Mouse (Mus musculus): ENCODE results near the gene Otulinl. TPM values are rescaled to one million over a fixed set of nuclear protein-coding genes. Genes with fewer than 3 reads are reported as not detected.

Gene Otulinl
- polyA plus RNA-seq, 1 experiment from 2014 or later, result 26.5 TPM

DNA sequence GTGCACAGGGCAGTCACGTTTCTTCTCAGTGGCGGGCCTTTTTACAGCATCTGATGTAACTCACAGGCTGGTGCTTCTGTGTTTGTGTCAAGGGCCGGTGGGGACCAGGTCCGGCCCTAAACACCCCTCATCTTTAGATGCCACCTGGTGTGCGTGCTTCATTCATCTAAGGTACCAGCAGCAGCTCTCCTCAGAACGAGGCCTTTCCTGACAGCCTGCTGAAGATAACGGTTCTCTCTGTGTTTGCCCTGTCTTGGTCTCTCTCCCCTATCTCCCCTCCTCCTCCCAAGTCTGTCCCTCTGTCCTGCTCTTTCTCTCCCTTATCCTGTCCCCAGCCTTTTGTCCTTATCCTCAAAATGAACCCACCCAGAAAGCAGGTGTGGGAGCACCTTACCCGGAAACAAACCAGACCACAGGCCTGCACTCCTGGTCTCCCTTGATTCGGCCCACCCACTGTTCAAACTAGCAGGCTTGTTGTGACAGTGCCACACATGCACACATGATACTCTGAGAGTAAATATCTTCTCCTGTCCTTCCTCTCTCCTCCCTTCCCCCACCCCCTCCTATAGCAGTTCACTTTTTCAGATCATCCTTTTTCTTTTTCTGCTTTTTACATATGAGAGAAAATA lies 14.4 kb downstream of the Otulinl start:
- H3K27ac ChIP-seq, result no peak overlapping the region
- no peaks in the 10 kb centered on the region for H3K27me3 ChIP-seq
- ATAC-seq (replicated peaks; ENCODE audit: low FRiP score), result no peak
- H3K9ac ChIP-seq, result no peak overlapping the region
- 63% methylated on average over 9 of the region's 9 CpGs for WGBS
- no peaks in the 10 kb centered on the region for H3K9me3 ChIP-seq (replicated peaks)
- H3K4me3 ChIP-seq (replicated peaks), result no peak overlapping the region
- peaks cover 7% of the 10 kb centered on the region for H3K4me1 ChIP-seq
- no peak overlapping the region for H3K4me2 ChIP-seq
- peaks cover 10% of the 10 kb centered on the region; the same call in 1 of the 2 replicates for H3K36me3 ChIP-seq

DNA sequence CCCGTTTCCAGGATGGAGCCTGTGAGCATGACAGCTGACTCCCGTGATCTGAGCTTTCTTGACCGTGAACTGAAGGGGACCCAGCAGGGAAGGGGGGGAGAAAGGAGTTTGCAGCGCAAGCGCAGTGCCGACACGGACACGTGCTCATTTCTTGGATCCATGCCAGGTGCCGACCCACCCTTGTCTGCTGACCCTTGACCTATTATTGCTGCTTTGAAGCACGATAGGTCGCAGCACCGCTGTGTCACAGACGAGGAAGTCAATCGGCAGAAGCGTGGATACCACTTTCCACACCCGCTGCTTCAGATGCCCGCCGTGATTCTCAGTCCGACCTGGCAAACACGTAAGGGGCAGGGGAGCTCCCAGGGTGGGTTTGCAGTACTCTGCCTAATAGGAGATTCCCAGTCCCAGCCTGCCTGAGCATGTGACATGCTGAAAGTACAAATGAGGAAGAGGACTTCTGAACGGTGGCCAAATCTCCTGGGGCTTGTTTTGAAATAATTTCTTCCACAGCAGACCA lies 15.9 kb downstream of the Otulinl start:
- Histone ChIP-seq H3K9ac (no peak overlapping the region), H3K4me2 (peak overlapping the region; percentile 29), H3K4me1 (peaks cover 7% of the 10 kb centered on the region), H3K4me3 (replicated peaks) (no peak overlapping the region), H3K9me3 (replicated peaks) (no peaks in the 10 kb centered on the region), H3K36me3 (peaks cover 10% of the 10 kb centered on the region; the same call in 1 of the 2 replicates), H3K27me3 (no peaks in the 10 kb centered on the region), H3K27ac (no peak overlapping the region)
- ATAC-seq (replicated peaks; ENCODE audit: low FRiP score), result 0 out of 2 replicates have a peak, but pooled peaks have one; percentile 33
- 45% methylated on average over 21 of the region's 21 CpGs for WGBS

DNA sequence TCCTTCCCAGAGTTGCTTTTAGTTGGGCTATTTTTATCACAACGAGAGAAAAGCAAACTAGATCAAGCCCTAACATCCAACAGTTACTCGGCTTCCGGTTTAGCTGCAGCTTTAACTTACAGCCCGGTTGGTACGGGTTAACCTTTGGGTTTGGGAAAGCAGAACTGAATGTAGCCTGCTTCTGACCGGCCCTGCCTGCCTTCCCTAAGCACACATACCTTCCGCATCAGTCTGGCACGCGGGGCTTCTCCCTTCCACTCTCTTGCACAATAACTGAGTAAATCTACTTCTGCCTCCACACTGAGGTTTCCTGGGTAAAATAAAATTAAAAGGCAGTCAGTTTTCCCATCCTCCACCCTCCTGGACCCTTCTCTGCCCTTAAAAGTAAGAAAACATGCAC lies 17.3 kb downstream of the Otulinl start:
- Histone ChIP-seq H3K4me3 (replicated peaks) (no peak overlapping the region), H3K4me1 (peaks cover 4% of the 10 kb centered on the region), H3K27ac (no peak overlapping the region), H3K9ac (no peak overlapping the region), H3K9me3 (replicated peaks) (no peaks in the 10 kb centered on the region), H3K4me2 (no peak overlapping the region), H3K27me3 (no peaks in the 10 kb centered on the region), H3K36me3 (peaks cover 10% of the 10 kb centered on the region; the same call in 1 of the 2 replicates)
- no peak for ATAC-seq (replicated peaks; ENCODE audit: low FRiP score)
- 88% methylated on average over 9 of the region's 9 CpGs for WGBS

DNA sequence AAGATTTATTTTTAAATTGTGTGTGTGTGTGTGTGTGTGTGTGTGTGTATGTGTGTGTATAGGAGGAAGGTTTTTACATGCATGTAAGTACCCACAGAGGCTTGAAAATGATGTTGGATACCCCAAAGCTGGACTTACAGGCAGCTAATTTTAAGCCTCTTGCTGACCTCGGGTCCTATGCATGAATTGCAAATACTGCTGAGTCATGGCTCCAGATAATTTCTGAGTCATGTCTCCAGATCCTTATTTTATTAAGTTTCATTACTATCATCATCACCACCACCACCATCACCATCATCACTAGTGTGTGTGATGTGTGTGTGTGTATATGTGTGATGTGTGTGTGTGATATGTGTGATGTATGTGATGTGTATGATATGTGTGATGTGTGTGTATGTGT lies 18.7 kb downstream of the Otulinl start:
- no peak overlapping the region for H3K4me3 ChIP-seq (replicated peaks)
- peaks cover 14% of the 10 kb centered on the region; the same call in 1 of the 2 replicates for H3K36me3 ChIP-seq
- H3K9ac ChIP-seq, result no peak overlapping the region
- WGBS, result 81% methylated on average over 1 of the region's 1 CpGs
- ATAC-seq (replicated peaks; ENCODE audit: low FRiP score), result no peak
- no peaks in the 10 kb centered on the region for H3K27me3 ChIP-seq
- peaks cover 4% of the 10 kb centered on the region for H3K4me1 ChIP-seq
- no peak overlapping the region for H3K4me2 ChIP-seq
- no peak overlapping the region for H3K27ac ChIP-seq
- no peaks in the 10 kb centered on the region for H3K9me3 ChIP-seq (replicated peaks)

DNA sequence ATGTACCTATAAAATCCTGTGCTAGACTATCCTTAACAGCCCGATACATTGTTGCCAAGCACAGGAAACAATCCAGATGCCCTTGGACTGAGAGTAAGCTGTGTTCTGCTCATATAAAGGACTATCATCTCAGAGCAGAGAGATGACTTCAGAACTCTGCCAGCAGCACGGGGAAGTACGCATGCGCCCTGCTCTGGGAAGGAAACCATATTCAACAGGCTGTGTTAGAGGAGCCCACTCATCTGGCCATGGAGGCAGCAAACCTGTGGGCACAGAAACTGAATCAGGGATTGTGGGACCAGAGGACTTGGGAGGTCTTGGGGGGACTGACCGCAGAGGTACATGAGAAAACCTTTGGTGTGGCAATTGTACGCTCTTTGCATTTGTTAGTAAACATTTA lies 19.7 kb downstream of the Otulinl start:
- Histone ChIP-seq H3K4me1 (peaks cover 4% of the 10 kb centered on the region), H3K4me2 (no peak overlapping the region), H3K36me3 (peaks cover 17% of the 10 kb centered on the region; the same call in 1 of the 2 replicates), H3K27ac (no peak overlapping the region), H3K9me3 (replicated peaks) (no peaks in the 10 kb centered on the region), H3K27me3 (no peaks in the 10 kb centered on the region), H3K9ac (no peak overlapping the region), H3K4me3 (replicated peaks) (no peak overlapping the region)
- 90% methylated on average over 6 of the region's 6 CpGs for WGBS
- no peak for ATAC-seq (replicated peaks; ENCODE audit: low FRiP score)

DNA sequence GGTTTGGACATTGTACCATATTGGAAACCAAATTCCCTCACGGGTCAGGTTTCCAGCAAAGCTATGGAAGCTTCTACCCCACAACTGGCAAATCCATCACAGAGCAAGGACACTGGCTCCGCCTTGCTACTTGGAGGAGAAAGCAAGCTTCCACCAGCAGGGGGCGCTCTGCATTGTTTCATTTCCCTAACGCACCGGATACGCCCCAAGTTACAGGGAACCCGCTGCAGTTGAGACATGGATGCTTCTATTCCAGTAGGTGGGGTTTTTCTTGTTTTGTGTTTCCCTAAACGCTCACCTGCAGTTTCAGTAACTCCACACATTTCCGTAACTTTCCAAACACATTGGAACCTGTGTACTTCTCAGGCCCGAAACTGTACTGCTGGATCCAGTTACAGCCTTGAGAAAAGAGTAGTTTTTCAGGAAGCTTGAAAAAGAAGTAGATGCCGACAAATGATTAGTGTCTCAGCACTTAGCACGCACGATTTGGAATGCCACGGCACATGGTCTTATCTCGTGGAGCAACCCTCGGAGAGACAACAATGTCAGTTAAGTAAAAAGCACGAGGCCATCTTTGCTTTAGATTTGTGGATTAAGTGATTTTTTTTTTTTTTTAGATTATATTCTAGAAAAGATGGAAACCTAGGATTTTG lies 21.7 kb downstream of the Otulinl start:
- Histone ChIP-seq H3K27ac (no peak overlapping the region), H3K36me3 (peaks cover 17% of the 10 kb centered on the region; the same call in 1 of the 2 replicates), H3K4me3 (replicated peaks) (no peak overlapping the region), H3K9me3 (replicated peaks) (no peaks in the 10 kb centered on the region), H3K9ac (no peak overlapping the region), H3K27me3 (no peaks in the 10 kb centered on the region), H3K4me2 (no peak overlapping the region), H3K4me1 (no peaks in the 10 kb centered on the region)
- peak; percentile 82 for ATAC-seq (replicated peaks; ENCODE audit: low FRiP score)
- 41% methylated on average over 17 of the region's 17 CpGs for WGBS

DNA sequence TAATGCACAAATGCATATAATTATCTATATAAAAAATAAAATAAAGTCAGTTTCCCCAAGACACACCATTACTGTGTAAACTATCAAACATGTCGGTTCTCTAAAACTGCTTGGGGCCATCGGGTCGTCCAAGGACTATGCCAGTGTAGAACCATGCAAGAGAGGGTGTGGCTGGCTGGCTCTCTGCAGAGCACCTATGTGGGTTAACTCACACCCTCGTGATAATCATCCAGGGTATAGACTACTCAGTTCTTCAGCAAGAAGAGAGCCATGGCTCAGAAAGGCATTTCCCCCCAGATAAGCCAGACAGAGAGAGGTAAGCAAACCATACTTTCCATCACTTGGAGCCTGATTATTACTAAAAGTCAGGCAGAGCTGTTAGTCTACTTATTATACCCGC lies 22.2 kb downstream of the Otulinl start:
- peaks cover 14% of the 10 kb centered on the region; the same call in 1 of the 2 replicates for H3K36me3 ChIP-seq
- ATAC-seq (replicated peaks; ENCODE audit: low FRiP score), result no peak
- no peaks in the 10 kb centered on the region for H3K27me3 ChIP-seq
- 81% methylated on average over 5 of the region's 5 CpGs for WGBS
- H3K4me1 ChIP-seq, result no peaks in the 10 kb centered on the region
- H3K27ac ChIP-seq, result no peak overlapping the region
- no peaks in the 10 kb centered on the region for H3K9me3 ChIP-seq (replicated peaks)
- H3K4me3 ChIP-seq (replicated peaks), result no peak overlapping the region
- H3K4me2 ChIP-seq, result no peak overlapping the region
- no peak overlapping the region for H3K9ac ChIP-seq

DNA sequence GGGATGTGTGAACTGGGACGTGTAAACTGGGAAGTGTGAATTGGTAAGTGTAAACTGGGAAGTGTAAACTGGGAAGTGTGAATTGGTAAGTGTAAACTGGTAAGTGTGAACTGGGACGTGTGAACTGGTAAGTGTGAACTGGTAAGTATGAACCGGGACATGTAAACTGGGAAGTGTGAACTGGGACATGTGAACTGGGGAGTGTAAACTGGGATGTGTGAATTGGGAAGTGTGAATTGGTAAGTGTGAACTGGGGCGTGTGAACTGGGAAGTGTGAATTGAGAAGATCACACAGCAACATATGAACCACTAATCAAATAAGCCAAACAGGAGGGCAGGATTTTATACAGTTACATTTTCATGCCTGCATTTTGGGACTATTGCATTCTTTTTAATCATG lies 23.0 kb downstream of the Otulinl start:
- Histone ChIP-seq H3K4me2 (no peak overlapping the region), H3K36me3 (peaks cover 7% of the 10 kb centered on the region; the same call in 1 of the 2 replicates), H3K4me1 (no peaks in the 10 kb centered on the region), H3K27me3 (no peaks in the 10 kb centered on the region), H3K9ac (no peak overlapping the region), H3K4me3 (replicated peaks) (no peak overlapping the region), H3K27ac (no peak overlapping the region), H3K9me3 (replicated peaks) (no peaks in the 10 kb centered on the region)
- ATAC-seq (replicated peaks; ENCODE audit: low FRiP score), result no peak
- 83% methylated on average over 4 of the region's 4 CpGs for WGBS

DNA sequence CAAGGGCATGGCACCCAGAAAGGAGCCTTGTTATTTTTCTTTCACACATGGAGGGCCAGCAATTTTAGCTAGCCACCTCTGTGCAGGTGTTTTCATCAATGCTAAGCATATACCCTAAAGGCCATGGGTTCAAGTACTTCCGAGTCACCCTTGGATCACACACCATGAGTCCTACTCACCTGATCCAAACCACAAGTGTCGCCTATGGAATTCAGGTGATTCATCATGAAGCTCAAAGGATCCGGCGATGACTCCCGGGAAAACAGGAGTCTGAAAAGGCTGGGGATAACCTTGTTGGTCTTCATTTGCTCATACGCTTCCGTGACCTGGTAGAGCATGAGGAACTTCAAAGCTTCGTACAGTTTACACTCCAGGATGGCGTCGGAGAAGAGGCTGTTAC lies 23.5 kb downstream of the Otulinl start:
- H3K4me2 ChIP-seq, result no peak overlapping the region
- ATAC-seq (replicated peaks; ENCODE audit: low FRiP score), result no peak
- no peak overlapping the region for H3K4me3 ChIP-seq (replicated peaks)
- 93% methylated on average over 10 of the region's 10 CpGs for WGBS
- no peaks in the 10 kb centered on the region for H3K4me1 ChIP-seq
- H3K27me3 ChIP-seq, result no peaks in the 10 kb centered on the region
- peaks cover 7% of the 10 kb centered on the region; the same call in 1 of the 2 replicates for H3K36me3 ChIP-seq
- no peak overlapping the region for H3K27ac ChIP-seq
- H3K9ac ChIP-seq, result no peak overlapping the region
- H3K9me3 ChIP-seq (replicated peaks), result no peaks in the 10 kb centered on the region

DNA sequence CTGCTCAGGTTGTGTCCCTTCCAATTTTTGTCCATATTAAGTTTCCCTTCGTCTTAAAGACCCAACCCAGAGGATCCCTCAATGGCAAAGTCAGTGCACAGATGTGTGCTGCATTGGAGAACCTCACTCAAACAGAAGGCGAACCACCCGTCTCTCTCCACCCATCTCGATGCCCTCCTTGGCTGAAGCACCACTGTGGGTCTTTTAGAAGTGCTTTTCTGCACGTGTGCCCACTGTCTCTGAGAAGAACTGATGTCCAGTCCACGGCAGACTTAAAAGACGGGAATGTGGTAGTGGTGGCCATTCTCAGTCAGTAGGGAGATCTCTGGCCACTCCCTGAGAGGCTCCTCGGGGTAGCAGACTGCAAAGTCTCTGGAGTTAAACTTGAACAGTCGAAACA lies 24.8 kb downstream of the Otulinl start:
- H3K27me3 ChIP-seq, result no peaks in the 10 kb centered on the region
- peaks cover 7% of the 10 kb centered on the region; the same call in 1 of the 2 replicates for H3K36me3 ChIP-seq
- H3K4me3 ChIP-seq (replicated peaks), result no peak overlapping the region
- H3K4me1 ChIP-seq, result no peaks in the 10 kb centered on the region
- no peak overlapping the region for H3K4me2 ChIP-seq
- 85% methylated on average over 9 of the region's 9 CpGs for WGBS
- H3K9ac ChIP-seq, result no peak overlapping the region
- H3K9me3 ChIP-seq (replicated peaks), result no peaks in the 10 kb centered on the region
- no peak overlapping the region for H3K27ac ChIP-seq
- ATAC-seq (replicated peaks; ENCODE audit: low FRiP score), result no peak

DNA sequence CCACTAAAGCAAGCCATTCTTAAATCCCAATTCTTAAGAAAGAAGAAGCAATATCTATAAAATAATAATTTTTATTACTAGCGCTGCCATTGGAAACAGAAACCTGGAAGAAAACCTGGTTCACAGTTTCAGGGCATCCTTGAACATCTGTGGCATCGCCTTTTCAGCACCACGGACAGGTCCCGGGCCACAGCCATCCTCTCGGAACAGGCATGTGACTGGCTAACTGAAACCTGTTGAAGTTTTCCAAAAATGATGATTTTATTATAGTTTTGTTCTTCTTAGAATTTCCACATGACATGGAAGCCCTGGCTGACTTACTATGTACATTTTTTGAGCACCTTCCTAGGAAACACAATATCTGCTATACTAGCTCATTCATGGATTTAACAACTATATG lies 26.4 kb downstream of the Otulinl start:
- no peak for ATAC-seq (replicated peaks; ENCODE audit: low FRiP score)
- Histone ChIP-seq H3K4me3 (replicated peaks) (no peak overlapping the region), H3K9ac (no peak overlapping the region), H3K9me3 (replicated peaks) (no peaks in the 10 kb centered on the region), H3K4me1 (no peaks in the 10 kb centered on the region), H3K27ac (no peak overlapping the region), H3K36me3 (peaks cover 7% of the 10 kb centered on the region; the same call in 1 of the 2 replicates), H3K27me3 (no peaks in the 10 kb centered on the region), H3K4me2 (no peak overlapping the region)
- 17% methylated on average over 5 of the region's 5 CpGs for WGBS

DNA sequence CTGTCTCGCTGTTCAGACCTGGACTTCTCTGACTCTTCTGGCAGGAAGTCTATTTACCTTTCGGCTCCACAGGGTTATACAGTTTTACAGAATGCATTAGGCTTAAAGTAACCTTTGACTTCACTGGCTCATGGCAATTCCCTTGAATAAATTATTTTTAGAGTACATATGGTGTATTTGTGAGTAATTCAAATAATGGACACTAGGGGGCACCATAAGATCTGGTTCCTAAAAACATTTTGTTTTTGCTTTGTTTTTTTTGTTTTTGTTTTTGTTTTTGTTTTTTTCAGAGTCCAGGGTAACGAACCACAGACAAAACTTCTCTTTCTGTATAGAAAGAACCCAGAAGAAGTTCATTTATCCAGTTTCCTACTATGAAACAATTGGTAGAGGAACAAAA lies 33.7 kb downstream of the Otulinl start:
- no peak for ATAC-seq (replicated peaks; ENCODE audit: low FRiP score)
- H3K27me3 ChIP-seq, result no peaks in the 10 kb centered on the region
- no peaks in the 10 kb centered on the region for H3K36me3 ChIP-seq
- no peak overlapping the region for H3K4me3 ChIP-seq (replicated peaks)
- WGBS, result 34% methylated on average over 3 of the region's 3 CpGs
- no peaks in the 10 kb centered on the region for H3K9me3 ChIP-seq (replicated peaks)
- H3K9ac ChIP-seq, result no peak overlapping the region
- H3K4me1 ChIP-seq, result no peaks in the 10 kb centered on the region
- no peak overlapping the region for H3K4me2 ChIP-seq
- no peak overlapping the region for H3K27ac ChIP-seq
